In the genomic region with DNA sequence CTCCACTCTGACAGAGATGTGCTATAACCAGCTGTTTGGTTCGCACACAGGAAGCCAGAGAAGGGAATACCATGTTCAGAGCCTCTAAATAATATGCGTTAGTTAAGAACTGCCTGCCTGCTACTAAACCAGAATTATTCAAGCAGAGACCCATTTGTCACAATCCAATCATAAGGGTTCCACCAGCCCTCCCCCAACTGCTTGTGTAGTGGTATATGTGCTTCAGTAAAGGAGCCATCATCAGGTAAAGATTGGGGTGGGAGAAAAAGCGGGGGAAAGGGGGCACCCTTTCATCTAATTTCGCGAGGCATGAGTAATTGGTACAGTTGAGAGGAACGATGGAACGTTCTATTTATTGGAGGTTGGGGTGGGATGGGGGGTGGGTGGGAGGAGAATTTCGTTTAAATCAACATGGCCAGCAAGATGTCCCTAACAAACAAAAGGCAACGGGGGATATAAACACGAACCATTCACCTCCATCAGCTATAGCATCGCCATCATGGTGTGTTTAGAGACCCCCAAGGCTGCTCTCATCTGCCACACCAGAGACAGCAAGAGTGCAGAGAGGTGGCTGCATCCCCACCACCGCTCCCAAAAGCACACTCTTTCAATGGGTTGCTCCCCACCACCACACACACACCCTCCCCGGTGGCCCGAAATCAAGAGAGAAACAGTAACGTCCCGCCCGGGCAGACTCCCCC, we compare ENCODE assay signal across 8 mouse cellular contexts. TPM values are rescaled to one million over a fixed set of nuclear protein-coding genes. Genes with fewer than 3 reads are reported as not detected.
DNase-seq lines count a peak whose midpoint lies in the region; ATAC-seq and TF ChIP-seq lines count a peak whose summit lies in the region.

No protein-coding gene starts in this region.

- no peaks in the 10 kb centered on the region for H3K27me3 ChIP-seq in megakaryocyte, embryonic 14.5 days (replicated peaks)
- no peaks in the 10 kb centered on the region for H3K27me3 ChIP-seq in forebrain, embryonic 14.5 days (replicated peaks; ENCODE audit: control insufficient read depth, insufficient read depth, low read length)
- no peaks in the 10 kb centered on the region for H3K27me3 ChIP-seq in liver, embryonic 14.5 days (ENCODE audit: control insufficient read depth, insufficient read depth, low read length)

- peaks cover 40% of the 10 kb centered on the region for H3K4me1 ChIP-seq in megakaryocyte, embryonic 14.5 days
- H3K4me1 ChIP-seq in forebrain, embryonic 14.5 days (ENCODE audit: control insufficient read depth, insufficient read depth, low read length), result peaks cover 12% of the 10 kb centered on the region; the same call in 1 of the 2 replicates
- peaks cover 11 to 18% of the 10 kb centered on the region in 2 experiments for H3K4me1 ChIP-seq in liver, embryonic 14.5 days (replicated peaks; ENCODE audit: control insufficient read depth in 2 of 2, insufficient read depth in 2 of 2, low read length in 1 of 2)

- peak overlapping the region; percentile 96 for H3K27ac ChIP-seq in forebrain, embryonic 14.5 days (ENCODE audit: low read depth, low read length)
- peak overlapping the region; percentile 47; the same call in 1 of the 2 replicates for H3K27ac ChIP-seq in liver, embryonic 14.5 days

- H3K9ac ChIP-seq in forebrain, embryonic 14.5 days (ENCODE audit: low read length), result peak overlapping the region; percentile 87
- H3K9ac ChIP-seq in liver, embryonic 14.5 days (replicated peaks), result peak overlapping the region; percentile 87

- peaks cover 4% of the 10 kb centered on the region for H3K36me3 ChIP-seq in megakaryocyte, embryonic 14.5 days (replicated peaks; ENCODE audit: low read length)
- no peaks in the 10 kb centered on the region for H3K36me3 ChIP-seq in forebrain, embryonic 14.5 days (ENCODE audit: control insufficient read depth, insufficient read depth, low read length)
- no peaks in the 10 kb centered on the region; the same call in 1 of the 2 replicates for H3K36me3 ChIP-seq in liver, embryonic 14.5 days (replicated peaks; ENCODE audit: control insufficient read depth, insufficient read depth, low read depth)

- ATAC-seq in megakaryocyte, adult 5-6 weeks (ENCODE audit: poor library complexity, severe bottlenecking), result no peak
- 0 out of 2 replicates have a peak, but pooled peaks have one; percentile 6 for ATAC-seq in forebrain, embryonic 14.5 days
- ATAC-seq in liver, embryonic 14.5 days (ENCODE audit: insufficient read depth), result no peak
- no peak; the same call in 1 of the 2 replicates for ATAC-seq in monocyte, adult 5-6 weeks (replicated peaks; ENCODE audit: insufficient number of reproducible peaks, low FRiP score, low TSS enrichment, poor library complexity, severe bottlenecking)

- WGBS in forebrain, embryonic 14.5 days, result 2% methylated on average over 17 of the region's 17 CpGs
- 4% methylated on average over 17 of the region's 17 CpGs for WGBS in liver, embryonic 14.5 days (ENCODE audit: insufficient replicate concordance)

- no peak for TF ChIP-seq EP300 in liver, embryonic 14.5 days (IDR thresholded peaks at IDR 0.05; ENCODE audit: low read depth)

- H3K9me3 ChIP-seq in megakaryocyte, embryonic 14.5 days, result no peaks in the 10 kb centered on the region
- H3K9me3 ChIP-seq in forebrain, embryonic 14.5 days (replicated peaks; ENCODE audit: control insufficient read depth, low read length), result no peaks in the 10 kb centered on the region
- no peaks in the 10 kb centered on the region for H3K9me3 ChIP-seq in liver, embryonic 14.5 days (ENCODE audit: control insufficient read depth, low read length)

- no peak for TF ChIP-seq CTCF in liver, embryonic 14.5 days (IDR thresholded peaks at IDR 0.05; ENCODE audit: low read depth)

- peak overlapping the region; percentile 93 for H3K4me3 ChIP-seq in megakaryocyte, embryonic 14.5 days (replicated peaks)
- peak overlapping the region; percentile 96 for H3K4me3 ChIP-seq in forebrain, embryonic 14.5 days (ENCODE audit: low read depth, low read length)
- H3K4me3 ChIP-seq in liver, embryonic 14.5 days (ENCODE audit: insufficient read depth in 1 of 2, low read depth in 2 of 2, low read length in 2 of 2), result peak overlapping the region; percentile 89 to 99

- DNase-seq in cerebellum, postnatal 10 days, result peak; percentile 7 to 10
- no peak for DNase-seq in cerebellum, postnatal 25 days
- peak; percentile 37 for DNase-seq in forebrain, embryonic 14.5 days (ENCODE audit: low spot score)
- DNase-seq in liver, embryonic 14.5 days (ENCODE audit: low read depth in 3 of 3, low spot score in 3 of 3), result peak in 1 of 3 experiments; percentile 4
- no peak for DNase-seq in urinary bladder, postnatal 25 days (ENCODE audit: low spot score)

- H3K4me2 ChIP-seq in forebrain, embryonic 14.5 days (ENCODE audit: low read length), result peak overlapping the region; percentile 77
- peak overlapping the region; percentile 88 for H3K4me2 ChIP-seq in liver, embryonic 14.5 days (ENCODE audit: low read depth)

RNA-seq across cellular contexts. Expression of a gene that starts 8.1 kb away (rescaled TPM):
- 0.74 and 1.3 TPM in 2 replicates for polyA plus RNA-seq in megakaryocyte, embryonic 14.5 days (2012; ENCODE audit: insufficient read depth, low replicate concordance)
- total RNA-seq in megakaryocyte, adult 5-6 weeks (2015), result 92.7 and 96.1 TPM in 2 replicates
- 43.3 and 47.9 TPM in 2 replicates for total RNA-seq in megakaryocyte, adult 5-6 weeks (2017)
- 57.2 and 63.7 TPM in 2 replicates for polyA plus RNA-seq in forebrain, embryonic 14.5 days (2014; fragmentation: Nextera tagmentation; extraction: Ambion mirVana)
- polyA plus RNA-seq in liver, embryonic 14.5 days (2012; rRNA removed), result 7.6 and 9.5 TPM in 2 replicates
- polyA plus RNA-seq in liver, embryonic 14.5 days (2014; fragmentation: Nextera tagmentation; extraction: Ambion mirVana), result 22.0 and 26.6 TPM in 2 replicates
- total RNA-seq in monocyte, adult 5-6 weeks (2017), result 43.1 to 75.7 TPM (median 52.9 TPM) in 3 replicates

Comparison
In these comparisons a context has a peak if more than half of its experiments do, and no peak if none do; other contexts are left out.
1. DNase-seq: peak in cerebellum, postnatal 10 days (2 of 2) and forebrain, embryonic 14.5 days (single experiment); none in cerebellum, postnatal 25 days (0 of 2) and urinary bladder, postnatal 25 days (single experiment).
2. Peak in every context shown above with its lines, with median percentiles within 50 percentile points of each other: H3K4me3 ChIP-seq.